Mouse (Mus musculus): ENCODE measurements around the gene Gria1.

- TF ChIP-seq CTCF (IDR thresholded peaks at IDR 0.05; ENCODE audit: low read depth, low read length) (no peak), POLR2A (IDR thresholded peaks at IDR 0.05; ENCODE audit: extremely low read depth, insufficient read depth, low read length) (no peak)
Measured at GRCm38 (mm10) chr11:57174165-57174564, 163.0 kb downstream of the Gria1 start.

Data from liver, adult 2 months (tissue).